In genomic region chr3:106817676-106818075, GRCm38 (mm10) we compare ENCODE assay signal across 29 mouse cellular contexts. TPM values are rescaled to one million over a fixed set of nuclear protein-coding genes. Genes with fewer than 3 reads are reported as not detected.
"Had no signal": no experiment of that assay in that cellular context is flagged by ENCODE, and none has a peak within 500 bp of the region (broad histone marks: within the 10 kb centered on the region; RNA-seq: fewer than 3 reads in every experiment).

No protein-coding gene starts in this region.

- ATAC-seq: hindbrain, postnatal 0 days; intestine, embryonic 16.5 days; liver, embryonic 12.5 days had no signal

- DNase-seq: gastrocnemius, adult 2 months; gastrocnemius, postnatal 10 days; gastrocnemius, postnatal 25 days; heart, adult 18-20 months; heart, postnatal 14 days; heart, postnatal 36 days; kidney, adult 11 months; kidney, adult 2 months; kidney, adult 9 months; kidney, postnatal 14 days; kidney, postnatal 36 days; layer of hippocampus, adult 9-11 months; layer of hippocampus, postnatal 36 days; left cerebral cortex, postnatal 4 days had no signal

RNA-seq across cellular contexts. Expression of gene Olfr266, which starts 8.4 kb away (rescaled TPM):
- total RNA-seq: gastrocnemius, adult 2 months; gastrocnemius, postnatal 10 days; gastrocnemius, postnatal 25 days; gastrocnemius, postnatal 4 days; granulocyte monocyte progenitor cell, adult 5-6 weeks; heart, adult 18-20 months; heart, adult 8-10 months; heart, postnatal 14 days; heart, postnatal 36 days; hematopoietic stem cell, adult 5-6 weeks; hindbrain, postnatal 0 days; layer of hippocampus, adult 18-20 months; layer of hippocampus, adult 8-10 months; layer of hippocampus, postnatal 14 days; layer of hippocampus, postnatal 36 days; left cerebral cortex, adult 18-20 months; left cerebral cortex, adult 8-10 months; left cerebral cortex, postnatal 10 days; left cerebral cortex, postnatal 25 days; left cerebral cortex, postnatal 4 days; liver, adult 2 months had no signal
